Mouse (Mus musculus) forebrain, embryonic 12.5 days (tissue): ENCODE data around the gene Chrne. TPM values are rescaled to one million over a fixed set of nuclear protein-coding genes. Genes with fewer than 3 reads are reported as not detected.
A peak's percentile ranks its signal among the peaks of the same experiment; 100 is the strongest.

Experiments used
- ATAC-seq: fragments of 200-750 bp; cut with Nextera tagmentation; 2 replicates; pipeline ENCODE4 v1.8.0; 2017; ENCODE audit warnings: moderate TSS enrichment; ENCODE audit not compliant: low FRiP score
- H3K27ac ChIP-seq: fragments of 300-500 bp; sonication (generic); 2 replicates; pipeline ENCODE4 v1.5.1; 2016; ENCODE audit warnings: mild to moderate bottlenecking
- H3K27me3 ChIP-seq: fragments of 300-500 bp; sonication (generic); 2 replicates; pipeline ENCODE4 v1.6.1; 2016; ENCODE audit warnings: mild to moderate bottlenecking
- H3K36me3 ChIP-seq: fragments of 300-500 bp; sonication (generic); replicated peaks from 2 replicates; pipeline ENCODE4 v1.6.1; 2016; ENCODE audit warnings: mild to moderate bottlenecking
- H3K4me1 ChIP-seq: fragments of 300-500 bp; sonication (generic); 2 replicates; pipeline ENCODE4 v1.6.1; 2016
- H3K4me2 ChIP-seq: fragments of 300-500 bp; sonication (generic); 2 replicates; pipeline ENCODE4 v1.6.1; 2016; ENCODE audit warnings: mild to moderate bottlenecking, moderate library complexity
- H3K4me3 ChIP-seq: fragments of 300-500 bp; sonication (generic); replicated peaks from 2 replicates; pipeline ENCODE4 v1.5.1; 2016; ENCODE audit warnings: mild to moderate bottlenecking
- H3K9ac ChIP-seq: fragments of 300-500 bp; sonication (generic); 2 replicates; pipeline ENCODE4 v1.6.1; 2016; ENCODE audit warnings: mild to moderate bottlenecking
- H3K9me3 ChIP-seq: fragments of 300-500 bp; sonication (generic); 2 replicates; pipeline ENCODE4 v1.6.1; 2016
- WGBS: fragments of 180-500 bp; shearing (Covaris S2); methylation state at CpG from one replicate; pipeline ENCODE4 v1.1.7; 2016; 5-methylcytosine and 5-hydroxymethylcytosine counted together
- polyA plus RNA-seq: library from polyadenylated mRNA; unstranded; fragments of >200 nt; fragmentation: Nextera tagmentation; extraction: Ambion mirVana; gene quantifications from 2 replicates; pipeline ENCODE4 v1.2.1, GENCODE M21; 2016

Chrne gene
- polyA plus RNA-seq, 1 experiment from 2014 or later: not detected

- Histone ChIP-seq H3K27ac (no peak overlapping the region), H3K9me3 (no peaks in the 10 kb centered on the region), H3K36me3 (peaks cover 43% of the 10 kb centered on the region), H3K4me1 (peaks cover 54% of the 10 kb centered on the region), H3K27me3 (no peaks in the 10 kb centered on the region), H3K4me3 (no peak overlapping the region), H3K9ac (no peak overlapping the region), H3K4me2 (no peak overlapping the region)
- ATAC-seq: no peak
- WGBS: 85% methylated on average over 12 of the region's 12 CpGs
These were observed 31.5 kb upstream of the Chrne start for GRCm38 (mm10) chr11:70650322-70651175.

DNA sequence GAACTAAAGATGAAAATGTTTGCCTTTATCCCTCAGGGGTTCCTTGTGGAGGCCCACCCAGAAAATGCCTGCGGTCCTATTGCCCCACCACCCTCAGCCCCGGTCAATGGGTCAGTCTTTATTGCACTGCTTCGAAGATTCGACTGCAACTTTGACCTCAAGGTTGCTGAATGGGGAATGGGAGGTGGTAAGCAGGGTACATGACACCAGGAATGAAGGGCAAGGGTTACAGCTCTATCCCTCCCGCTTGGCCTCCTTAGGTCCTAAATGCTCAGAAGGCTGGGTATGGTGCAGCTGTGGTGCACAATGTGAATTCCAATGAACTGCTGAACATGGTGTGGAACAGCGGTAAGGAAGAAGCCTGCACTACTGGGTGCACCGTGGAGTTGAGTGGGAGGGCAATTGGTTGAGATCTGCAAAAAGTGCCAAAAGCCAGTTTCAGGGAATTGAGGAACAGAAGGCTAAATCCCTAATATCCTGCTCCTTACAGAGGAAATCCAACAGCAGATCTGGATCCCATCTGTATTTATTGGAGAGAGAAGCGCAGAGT is 30.2 kb upstream of the Chrne start:
- Histone ChIP-seq H3K4me2 (peak overlapping the region; percentile 8; the same call in 1 of the 2 replicates), H3K9me3 (no peaks in the 10 kb centered on the region), H3K27me3 (no peaks in the 10 kb centered on the region), H3K4me1 (peaks cover 57% of the 10 kb centered on the region), H3K36me3 (peaks cover 55% of the 10 kb centered on the region), H3K9ac (no peak overlapping the region), H3K27ac (no peak overlapping the region), H3K4me3 (no peak overlapping the region)
- WGBS: 87% methylated on average over 8 of the region's 8 CpGs
- no peak for ATAC-seq

DNA sequence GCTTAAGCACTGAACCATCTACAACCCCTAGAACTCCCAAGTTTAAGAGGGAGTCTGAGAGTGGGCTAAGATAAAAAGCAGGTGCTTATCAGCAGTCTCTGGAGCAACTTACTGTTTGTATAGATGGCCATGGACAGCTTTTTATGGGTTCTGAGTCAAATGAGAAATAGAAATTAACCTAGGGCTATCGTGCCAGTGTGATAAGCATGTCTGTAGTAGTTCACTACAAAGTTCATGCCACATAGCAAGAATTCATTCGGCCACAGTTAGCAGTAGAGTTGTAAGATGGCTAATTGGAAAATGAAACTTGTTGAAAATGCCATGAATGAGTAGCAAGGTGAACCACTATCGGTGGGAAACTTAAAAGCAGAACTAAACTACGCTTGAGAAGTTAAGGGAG is 29.5 kb upstream of the Chrne start:
- no peak for ATAC-seq
- Histone ChIP-seq H3K27ac (no peak overlapping the region), H3K4me1 (peaks cover 57% of the 10 kb centered on the region), H3K4me2 (peak overlapping the region; percentile 100), H3K4me3 (peak overlapping the region; percentile 78), H3K9ac (peak overlapping the region; percentile 87), H3K36me3 (peaks cover 60% of the 10 kb centered on the region), H3K9me3 (no peaks in the 10 kb centered on the region), H3K27me3 (no peaks in the 10 kb centered on the region)
- 84% methylated on average over 4 of the region's 4 CpGs for WGBS

- Histone ChIP-seq H3K4me3 (peak overlapping the region; percentile 78), H3K4me2 (peak overlapping the region; percentile 100), H3K36me3 (peaks cover 67% of the 10 kb centered on the region), H3K27me3 (no peaks in the 10 kb centered on the region), H3K4me1 (peaks cover 54% of the 10 kb centered on the region), H3K9ac (peak overlapping the region; percentile 87), H3K27ac (peak overlapping the region; percentile 93), H3K9me3 (no peaks in the 10 kb centered on the region)
- WGBS: 4% methylated on average over 28 of the region's 28 CpGs
- ATAC-seq: peak; percentile 14; the same call in 1 of the 2 replicates
These were observed 28.9 kb upstream of the Chrne start for GRCm38 (mm10) chr11:70647716-70648420.

- H3K9me3 ChIP-seq: no peaks in the 10 kb centered on the region
- H3K4me1 ChIP-seq: peaks cover 45% of the 10 kb centered on the region
- H3K27ac ChIP-seq: peak within 1 kb of the TSS; percentile 93
- no peaks in the 10 kb centered on the region for H3K27me3 ChIP-seq
- peaks cover 63% of the 10 kb centered on the region for H3K36me3 ChIP-seq
- peak; percentile 90 for ATAC-seq
- H3K9ac ChIP-seq: peak within 1 kb of the TSS; percentile 87
- whole genome bisulfite sequencing: 0% methylated on average over 63 of the region's 63 CpGs
- H3K4me3 ChIP-seq: peak within 1 kb of the TSS; percentile 78
- peak within 1 kb of the TSS; percentile 100 for H3K4me2 ChIP-seq
These were observed 28.0 kb upstream of the Chrne start, which contains the start of the genes Rnf167 and Slc25a11 for GRCm38 (mm10) chr11:70646691-70647650. Gene Rnf167, plus strand, starts transcription at chr11:70647235. Gene Slc25a11, minus strand, starts transcription at chr11:70647479.

DNA sequence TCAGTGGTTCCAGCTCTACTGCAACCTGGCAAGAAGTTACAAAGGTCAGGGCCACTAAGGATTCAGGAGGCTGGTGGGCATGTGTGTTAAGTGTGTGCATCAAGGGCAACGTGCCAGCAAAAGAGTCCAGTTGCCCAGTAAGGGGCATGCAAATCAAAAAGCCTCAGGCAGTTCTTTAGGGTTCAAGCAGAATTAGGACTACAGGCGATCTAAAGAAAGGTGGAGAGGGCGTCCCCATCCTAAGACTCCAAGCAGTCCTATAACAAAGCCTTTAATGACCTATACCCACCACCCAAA is 27.2 kb upstream of the Chrne start:
- H3K36me3 ChIP-seq: peaks cover 56% of the 10 kb centered on the region

DNA sequence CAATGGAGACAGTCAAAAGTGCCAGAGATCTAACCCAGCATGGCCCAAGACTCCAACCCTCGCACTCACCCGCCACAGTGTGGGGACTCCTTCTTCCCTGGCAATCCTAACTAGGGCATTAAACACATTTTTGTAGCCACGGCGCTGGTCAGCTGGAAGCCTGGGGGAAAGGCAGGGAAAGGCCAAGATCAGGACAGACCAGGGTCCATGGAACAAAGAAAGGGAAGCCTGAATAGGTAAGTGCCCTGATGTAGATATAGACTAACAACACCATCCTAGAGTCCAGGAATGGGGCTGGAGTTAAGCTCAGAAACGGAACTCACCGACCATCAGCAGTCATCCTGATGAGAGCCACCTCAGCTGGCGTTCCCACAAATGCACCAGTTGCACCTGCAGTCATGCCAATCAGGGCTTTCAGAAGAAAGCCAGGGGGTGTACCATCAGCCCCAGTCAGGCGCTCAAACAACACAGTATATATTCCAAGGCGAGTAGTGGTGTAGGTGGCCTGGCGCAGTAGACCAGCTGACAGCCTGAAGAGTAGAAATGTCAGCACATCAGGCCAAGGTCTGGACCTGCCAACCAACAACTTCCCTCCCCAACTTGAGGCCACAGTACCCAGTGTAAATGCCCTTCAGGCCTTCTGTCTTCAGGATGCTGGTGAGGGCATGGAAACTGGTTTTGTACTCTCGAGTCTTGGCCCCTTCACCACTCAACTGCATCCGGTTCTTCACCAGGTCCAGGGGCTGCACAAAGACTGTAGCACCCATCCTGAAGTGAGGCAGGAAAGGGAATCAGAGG is 26.6 kb upstream of the Chrne start:
- peaks cover 51% of the 10 kb centered on the region for H3K36me3 ChIP-seq
- H3K9ac ChIP-seq: peak overlapping the region; percentile 86
- peaks cover 38% of the 10 kb centered on the region for H3K4me1 ChIP-seq
- H3K9me3 ChIP-seq: no peaks in the 10 kb centered on the region
- no peak for ATAC-seq
- peak overlapping the region; percentile 78 for H3K4me3 ChIP-seq
- no peaks in the 10 kb centered on the region for H3K27me3 ChIP-seq
- 92% methylated on average over 12 of the region's 12 CpGs for WGBS
- H3K27ac ChIP-seq: no peak overlapping the region
- H3K4me2 ChIP-seq: peak overlapping the region; percentile 73

More for the DNA sequence above, 27.2 kb upstream of the Chrne start:
- Histone ChIP-seq H3K27me3 (no peaks in the 10 kb centered on the region), H3K9me3 (no peaks in the 10 kb centered on the region), H3K4me3 (peak overlapping the region; percentile 78), H3K27ac (peak overlapping the region; percentile 92), H3K4me1 (peaks cover 42% of the 10 kb centered on the region), H3K9ac (peak overlapping the region; percentile 86), H3K4me2 (peak overlapping the region; percentile 73)
- 17% methylated on average over 3 of the region's 3 CpGs for WGBS
- ATAC-seq: no peak

DNA sequence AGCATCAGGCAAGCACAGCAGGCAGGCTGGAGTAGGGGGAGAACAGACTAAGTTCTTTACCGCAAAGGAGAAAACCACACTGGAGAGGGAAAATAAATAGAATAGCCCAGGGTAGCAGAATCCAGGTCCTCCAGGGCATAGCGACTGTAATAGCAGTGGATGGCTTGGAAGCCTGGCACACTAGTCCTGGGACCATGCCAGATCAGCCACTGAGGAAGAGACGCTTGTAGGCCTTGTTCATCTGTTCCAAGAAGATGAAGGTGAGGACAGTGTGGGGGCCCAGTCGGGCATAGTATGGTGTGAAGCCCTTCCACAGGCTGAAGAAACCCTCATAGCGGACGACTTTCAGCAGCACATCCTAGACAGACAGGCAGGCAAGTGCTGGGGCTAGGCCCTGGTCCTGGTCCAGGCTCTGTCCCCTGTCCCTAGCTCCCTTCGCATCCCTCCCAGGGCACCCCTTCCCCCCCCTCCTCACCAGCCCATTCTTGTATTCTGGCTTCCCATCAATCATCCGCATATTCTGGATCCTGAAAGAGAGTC is 25.6 kb upstream of the Chrne start:
- ATAC-seq: no peak
- H3K27ac ChIP-seq: no peak overlapping the region
- 0 out of 2 replicates have a peak overlapping the region, but pooled peaks have one; percentile 27 for H3K9ac ChIP-seq
- peaks cover 41% of the 10 kb centered on the region for H3K36me3 ChIP-seq
- WGBS: 92% methylated on average over 8 of the region's 8 CpGs
- H3K4me1 ChIP-seq: peaks cover 34% of the 10 kb centered on the region
- H3K4me3 ChIP-seq: no peak overlapping the region
- no peaks in the 10 kb centered on the region for H3K9me3 ChIP-seq
- H3K4me2 ChIP-seq: no peak overlapping the region
- no peaks in the 10 kb centered on the region for H3K27me3 ChIP-seq

- ATAC-seq: no peak
- Histone ChIP-seq H3K36me3 (peaks cover 28% of the 10 kb centered on the region), H3K4me1 (peaks cover 19% of the 10 kb centered on the region), H3K9me3 (no peaks in the 10 kb centered on the region), H3K9ac (no peak overlapping the region), H3K4me2 (no peak overlapping the region), H3K4me3 (no peak overlapping the region), H3K27me3 (0 out of 2 replicates have a peak, but pooled peaks cover 4% of the 10 kb centered on the region), H3K27ac (no peak overlapping the region)
- 87% methylated on average over 6 of the region's 6 CpGs for WGBS
These were observed 24.0 kb upstream of the Chrne start for GRCm38 (mm10) chr11:70643051-70643450.

- Histone ChIP-seq H3K4me3 (no peak overlapping the region), H3K36me3 (peaks cover 28% of the 10 kb centered on the region), H3K4me1 (peaks cover 15% of the 10 kb centered on the region), H3K9ac (no peak overlapping the region), H3K4me2 (no peak overlapping the region), H3K27me3 (0 out of 2 replicates have a peak, but pooled peaks cover 4% of the 10 kb centered on the region), H3K27ac (no peak overlapping the region), H3K9me3 (no peaks in the 10 kb centered on the region)
- no peak for ATAC-seq
- WGBS: 84% methylated on average over 7 of the region's 7 CpGs
These were observed 22.2 kb upstream of the Chrne start for GRCm38 (mm10) chr11:70641241-70641640.

DNA sequence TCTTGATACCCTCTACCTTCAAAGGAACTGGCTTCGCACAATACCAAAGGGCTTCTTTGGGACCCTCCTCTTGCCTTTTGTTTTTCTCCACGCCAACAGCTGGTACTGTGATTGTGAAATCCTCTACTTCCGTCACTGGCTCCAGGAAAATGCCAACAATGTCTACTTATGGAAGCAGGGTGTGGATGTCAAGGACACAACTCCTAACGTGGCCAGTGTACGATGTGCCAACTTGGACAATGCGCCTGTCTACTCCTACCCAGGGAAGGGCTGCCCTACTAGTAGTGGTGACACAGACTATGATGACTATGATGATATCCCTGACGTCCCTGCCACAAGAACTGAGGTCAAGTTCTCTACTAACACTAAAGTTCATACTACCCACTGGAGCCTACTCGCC is 21.0 kb upstream of the Chrne start:
- 85% methylated on average over 8 of the region's 8 CpGs for WGBS

More for the DNA sequence above, 21.0 kb upstream of the Chrne start:
- H3K4me3 ChIP-seq: no peak overlapping the region
- no peak overlapping the region for H3K27ac ChIP-seq
- no peaks in the 10 kb centered on the region for H3K9me3 ChIP-seq
- 0 out of 2 replicates have a peak, but pooled peaks cover 4% of the 10 kb centered on the region for H3K27me3 ChIP-seq
- no peak overlapping the region for H3K9ac ChIP-seq
- peaks cover 23% of the 10 kb centered on the region for H3K36me3 ChIP-seq
- no peak overlapping the region for H3K4me2 ChIP-seq
- H3K4me1 ChIP-seq: 0 out of 2 replicates have a peak, but pooled peaks cover 2% of the 10 kb centered on the region
- no peak for ATAC-seq
